Mouse (Mus musculus): ENCODE results near the gene Gpx6. TPM values are rescaled to one million over a fixed set of nuclear protein-coding genes. Genes with fewer than 3 reads are reported as not detected.
A peak's percentile ranks its signal among the peaks of the same experiment; 100 is the strongest.

Gene Gpx6
- total RNA-seq, 2 experiments from 2014 or later, result not detected

DNA sequence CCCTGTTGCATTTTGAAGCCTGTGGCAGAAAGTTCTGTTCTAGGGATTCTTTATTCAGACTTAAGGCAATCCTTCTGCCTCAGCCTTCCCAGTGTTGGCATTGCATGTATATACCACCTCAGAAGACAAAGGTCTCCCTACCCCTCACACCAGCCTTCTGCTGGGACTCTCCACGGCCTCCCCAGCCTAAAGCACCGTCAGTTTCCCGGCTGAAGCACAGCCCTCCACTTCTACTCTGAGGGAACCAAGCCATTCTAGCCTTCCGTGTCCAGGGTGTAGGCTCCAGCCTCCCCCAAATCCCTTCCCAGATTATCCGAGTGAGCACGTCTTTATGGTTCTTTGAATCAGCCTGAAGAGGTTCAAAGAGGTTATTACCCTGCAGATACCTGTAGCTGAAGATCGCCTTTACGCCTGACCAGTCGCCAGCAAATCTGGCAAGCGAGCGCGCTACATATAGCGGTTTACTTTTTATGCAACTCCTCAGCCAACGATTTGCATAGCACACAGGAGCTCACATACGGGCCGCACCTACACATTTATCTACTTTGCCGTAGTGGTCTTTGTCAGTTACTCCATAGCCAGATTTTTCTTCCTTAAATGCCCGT lies 10.1 kb downstream of the Gpx6 start:
- intact Hi-C loops (cut with DNase I), result loop anchor here (10.0 kb wide), 1 partner anchor 137 kb away; no protein-coding TSS in a partner anchor
- no peak for DNase-seq

DNA sequence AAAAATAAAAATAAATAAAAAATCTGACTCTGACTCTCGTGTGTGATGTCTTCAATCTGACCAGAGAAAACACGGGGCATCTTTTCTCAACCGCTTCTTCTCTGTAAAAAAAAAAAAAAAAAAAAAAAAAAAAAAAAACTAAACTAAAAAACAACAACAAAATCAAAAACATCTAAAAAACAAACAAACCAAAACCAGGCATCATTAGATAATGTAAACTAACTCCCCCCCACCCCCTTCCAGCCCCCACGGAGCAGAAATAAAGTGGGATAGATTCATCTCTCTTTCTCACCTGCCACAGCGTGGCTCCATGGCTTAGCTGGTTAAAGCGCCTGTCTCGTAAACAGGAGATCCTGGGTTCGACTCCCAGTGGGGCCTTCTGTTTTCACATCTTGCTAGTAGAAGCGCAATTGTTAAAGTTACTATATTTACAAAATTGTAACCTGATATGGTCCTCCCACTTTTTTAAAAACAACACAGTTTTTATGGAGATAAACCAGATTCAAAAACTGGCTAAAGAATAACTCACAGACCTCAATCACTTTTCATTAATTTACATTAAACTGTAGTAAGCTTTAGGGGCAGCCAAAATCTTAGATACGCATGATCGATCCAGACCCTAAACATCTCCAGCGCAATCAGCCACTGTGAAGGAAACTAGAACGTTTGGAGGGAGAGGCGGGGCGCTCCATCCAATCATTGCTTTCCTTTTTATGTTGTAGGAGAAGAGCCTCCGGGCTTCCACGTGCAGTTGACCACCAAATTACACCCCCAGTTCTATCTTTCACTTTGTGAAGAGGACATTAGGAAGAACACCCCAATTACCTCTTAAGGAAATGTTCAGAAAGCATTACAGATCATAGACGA lies 10.8 kb downstream of the Gpx6 start:
- peak; percentile 25 for DNase-seq
- intact Hi-C loops (cut with DNase I), result loop anchor here (10.0 kb wide), 1 partner anchor 138 kb away; no protein-coding TSS in a partner anchor

DNA sequence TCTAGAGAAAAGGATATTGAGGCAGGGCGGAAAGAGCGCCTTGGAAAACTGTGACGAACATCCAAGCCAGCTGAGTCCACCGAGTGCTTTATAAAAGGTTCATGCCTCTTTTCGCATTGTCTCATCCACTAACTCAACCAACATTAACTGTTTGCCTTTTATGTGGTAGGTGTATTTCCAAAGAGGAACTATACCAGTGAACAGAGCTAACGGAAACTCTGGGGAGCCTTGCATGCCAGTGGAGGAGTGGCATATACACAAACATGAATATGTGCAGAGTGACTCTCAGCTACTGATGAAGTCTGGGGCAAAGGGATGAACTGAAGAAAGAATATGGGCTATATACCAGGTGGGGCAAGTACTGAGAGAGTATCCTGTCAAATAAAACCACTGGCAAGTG lies 11.5 kb downstream of the Gpx6 start:
- intact Hi-C loops (cut with DNase I), result loop anchor here (10.0 kb wide), 1 partner anchor 139 kb away; no protein-coding TSS in a partner anchor
- no peak for DNase-seq

DNA sequence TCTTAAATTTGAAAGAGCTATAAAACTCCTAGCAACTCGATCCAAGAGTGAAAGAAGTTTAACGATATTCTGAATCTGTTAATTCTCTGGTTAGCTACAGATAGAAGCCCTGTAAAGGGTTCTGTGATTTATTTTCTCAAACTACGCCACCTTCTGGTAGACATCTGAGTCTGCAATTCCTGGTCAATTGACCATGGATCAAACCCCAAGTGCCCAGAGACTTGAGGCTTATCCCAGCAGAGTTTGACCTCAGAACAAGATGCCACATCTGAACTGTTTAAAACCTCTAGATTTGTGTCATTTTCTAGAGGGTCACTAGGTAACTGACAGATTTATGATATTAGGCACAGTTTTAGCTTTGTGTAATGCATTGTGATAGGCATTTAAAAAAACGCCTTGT lies 14.3 kb downstream of the Gpx6 start:
- intact Hi-C loops (cut with DNase I), result loop anchor here (5.0 to 10.0 kb wide), 2 partner anchors 49 to 141 kb away; no protein-coding TSS in a partner anchor
- DNase-seq, result no peak

DNA sequence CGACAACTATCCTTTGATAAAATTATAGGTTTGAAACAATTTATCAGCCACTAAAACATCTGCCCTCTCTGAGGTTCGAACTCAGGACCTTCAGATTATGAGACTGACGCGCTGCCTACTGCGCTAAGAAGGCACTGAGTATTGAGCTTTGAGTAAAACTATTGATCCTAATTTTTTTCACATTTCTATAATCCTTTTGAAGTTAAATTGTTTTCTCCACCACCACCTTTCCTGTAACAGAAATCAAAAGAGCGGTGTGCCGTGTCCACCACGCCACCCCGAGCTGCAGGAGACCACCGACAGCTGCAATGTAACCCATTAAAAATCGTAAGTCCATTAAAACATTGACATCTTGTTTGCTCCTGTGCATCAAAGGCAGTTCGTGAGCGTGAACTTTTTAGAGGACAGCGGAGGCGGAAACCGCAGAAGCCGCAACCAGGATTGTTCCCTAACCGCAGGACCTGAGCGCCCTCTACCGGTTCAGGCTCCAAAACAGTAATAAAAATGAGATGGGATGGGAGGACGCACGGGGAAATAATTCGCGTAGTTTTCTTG lies 14.8 kb downstream of the Gpx6 start:
- DNase-seq, result peak; percentile 86
- intact Hi-C loops (cut with DNase I), result loop anchor here (5.0 to 10.0 kb wide), 2 partner anchors 49 to 142 kb away; no protein-coding TSS in a partner anchor

DNA sequence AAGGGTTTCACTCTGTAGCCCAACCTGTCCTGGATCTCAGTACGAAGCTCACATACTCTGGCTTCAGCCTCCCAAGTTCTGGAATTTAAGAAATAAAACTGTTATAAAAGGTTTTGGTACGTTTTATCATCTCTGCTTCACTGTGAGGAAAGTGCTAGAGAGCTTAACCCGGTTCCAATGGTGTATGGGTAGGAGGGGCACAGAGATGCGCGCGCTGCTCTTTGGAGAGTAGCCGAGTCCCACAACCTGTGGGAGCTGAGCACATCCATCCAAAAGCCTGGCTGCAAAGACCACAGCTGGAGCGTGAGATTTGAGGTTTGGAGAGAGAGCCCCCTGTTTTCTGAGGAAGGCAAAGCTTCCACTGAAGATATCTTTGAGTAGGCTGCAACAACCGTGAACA lies 15.5 kb downstream of the Gpx6 start:
- intact Hi-C loops (cut with DNase I), result loop anchor here (5.0 to 10.0 kb wide), 2 partner anchors 50 to 143 kb away; no protein-coding TSS in a partner anchor
- peak; percentile 11 for DNase-seq

DNA sequence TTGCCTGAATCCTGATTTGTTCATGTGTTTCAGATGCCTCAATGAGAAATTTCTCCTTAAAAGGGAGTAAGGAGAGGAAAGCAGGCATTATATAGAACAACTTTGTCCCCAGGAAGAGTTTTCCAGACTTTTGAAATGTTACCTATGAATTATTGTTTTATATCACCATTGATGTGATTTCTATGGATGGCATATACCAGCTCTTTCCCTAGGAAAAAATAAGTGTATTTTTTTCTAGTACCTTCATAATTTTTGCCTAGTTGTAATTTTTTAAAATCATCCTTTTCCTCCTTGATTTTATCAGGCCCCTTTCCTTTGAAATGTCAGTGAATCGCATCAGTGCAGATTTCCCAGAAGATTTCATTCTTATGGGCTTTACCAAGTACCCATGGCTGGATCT lies 34.7 kb downstream of the Gpx6 start, which contains the start of gene Olfr1367:
TSS of gene Olfr1367 (plus strand) at position 301 of the 400 bp plus-strand sequence.
- DNase-seq, result no peak
- intact Hi-C loops (cut with DNase I), result no loop called here

DNA sequence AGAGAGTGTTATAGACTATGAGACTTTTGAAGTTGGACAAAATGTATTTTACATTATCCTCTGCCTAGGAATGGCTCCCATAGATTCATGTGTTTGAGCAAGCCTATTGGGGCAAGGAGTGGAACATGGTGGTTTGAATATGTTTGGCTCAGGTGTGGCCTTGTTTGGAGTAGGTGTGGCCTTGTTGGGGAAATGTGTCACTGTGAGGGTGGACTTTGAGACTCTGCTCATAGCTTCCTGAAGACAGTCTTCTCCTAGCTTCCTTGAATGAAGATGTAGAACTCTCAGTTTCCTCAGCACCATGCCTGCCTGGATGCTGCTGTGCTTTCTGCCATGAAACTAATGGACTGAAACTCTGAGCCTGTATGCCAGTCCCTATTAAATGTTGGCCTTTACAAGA lies 38.7 kb downstream of the Gpx6 start:
- DNase-seq, result no peak
- intact Hi-C loops (cut with DNase I), result no loop called here

DNA sequence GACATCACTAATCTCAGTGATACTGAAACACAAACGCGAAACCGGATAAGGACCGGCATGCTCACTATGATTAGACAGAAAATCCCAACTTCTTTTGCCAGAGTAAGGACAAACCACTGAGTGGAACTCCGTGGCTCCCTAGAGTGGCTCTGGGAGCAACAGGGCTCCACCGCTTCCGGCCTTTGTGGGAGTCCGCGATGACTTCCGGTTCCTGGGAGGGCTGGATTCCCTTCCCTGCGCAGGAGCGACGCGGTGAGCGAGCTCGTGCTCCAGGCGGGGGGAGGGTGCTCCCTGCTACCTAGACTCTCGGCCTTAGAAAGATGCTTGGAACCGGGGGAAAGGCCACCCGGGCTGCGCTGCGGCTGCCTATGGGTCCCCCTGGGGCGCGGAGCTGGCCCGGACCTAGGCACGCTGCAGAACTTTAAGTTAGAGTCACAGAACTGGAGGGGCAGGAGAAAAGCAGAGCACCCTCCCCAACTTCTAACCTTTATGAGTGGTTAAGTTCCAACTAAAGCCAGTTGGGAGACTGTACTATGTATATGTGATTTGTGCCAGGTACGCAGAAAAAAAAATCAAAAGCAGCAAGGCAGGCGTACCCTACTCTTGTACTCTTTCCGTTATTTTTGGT lies 50.8 kb downstream of the Gpx6 start, which contains the start of gene Zscan12:
TSS of gene Zscan12 (plus strand) at position 200 of the 628 bp plus-strand sequence.
- intact Hi-C loops (cut with DNase I), result no loop called here
- DNase-seq, result peak; percentile 89

DNA sequence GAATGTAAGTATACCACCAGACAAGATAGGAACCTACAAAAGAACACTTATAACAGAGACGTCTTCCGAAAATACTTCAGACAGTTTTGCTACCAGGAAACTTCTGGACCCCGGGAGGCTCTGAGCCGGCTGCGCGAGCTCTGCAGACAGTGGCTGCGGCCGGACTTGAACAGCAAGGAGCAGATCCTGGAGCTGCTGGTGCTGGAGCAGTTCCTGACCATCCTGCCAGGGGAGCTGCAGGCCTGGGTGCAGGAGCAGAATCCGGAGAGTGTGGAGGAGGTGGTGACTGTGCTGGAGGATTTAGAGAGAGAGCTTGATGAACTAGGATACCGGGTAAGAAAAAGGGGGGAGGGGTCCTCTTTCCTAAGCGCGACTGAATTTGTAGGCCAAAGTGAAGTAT lies 51.8 kb downstream of the Gpx6 start:
- DNase-seq, result no peak
- intact Hi-C loops (cut with DNase I), result no loop called here

DNA sequence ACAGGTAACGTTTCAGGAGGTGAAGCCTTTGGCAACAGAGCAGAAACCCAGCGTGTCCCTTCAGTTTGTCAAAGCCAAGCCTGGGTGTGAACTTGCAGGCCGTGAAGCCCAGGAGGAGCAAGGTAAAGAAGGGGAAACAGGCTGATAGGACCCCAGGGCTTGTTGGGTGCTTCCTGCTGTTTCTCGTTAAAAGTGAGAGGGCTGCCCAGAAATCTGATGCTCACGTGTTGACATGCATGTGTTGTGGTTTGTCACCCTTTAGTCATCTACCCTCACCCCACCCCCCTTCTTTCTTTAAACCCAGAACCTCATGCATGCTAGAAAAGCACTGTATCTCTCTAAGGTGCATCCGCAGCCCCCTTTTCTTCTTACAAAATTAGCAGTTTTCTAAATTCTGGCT lies 54.7 kb downstream of the Gpx6 start:
- intact Hi-C loops (cut with DNase I), result no loop called here

More for the DNA sequence above, 54.7 kb downstream of the Gpx6 start:
- no peak for DNase-seq

Other genes with a start within 250 kb of the Gpx6 start
- gene Olfr1370, start 237.2 kb upstream of the Gpx6 start, total RNA-seq (2021), result not detected
- gene Olfr1369-ps1, start 200.6 kb upstream of the Gpx6 start, total RNA-seq (2021), result not detected
- gene Olfr263, start 182.5 kb upstream of the Gpx6 start, total RNA-seq (2021), result not detected
- gene Olfr1368, start 166.3 kb upstream of the Gpx6 start, total RNA-seq (2021), result not detected
- 10 to 100 TPM; 57.6 to 65.0 TPM for gene Trim27, start 132.7 kb upstream of the Gpx6 start, total RNA-seq (2021)
- gene Gpx5, start 19.4 kb upstream of the Gpx6 start, total RNA-seq (2021), result not detected
- gene Olfr1367, start 34.8 kb downstream of the Gpx6 start, total RNA-seq (2021), result not detected
- 10 to 100 TPM; 11.0 to 11.3 TPM for gene Zscan12, start 50.7 kb downstream of the Gpx6 start, total RNA-seq (2021)
- gene Zkscan3, start 90.6 kb downstream of the Gpx6 start, total RNA-seq (2021), result 10 to 100 TPM; 49.4 to 56.1 TPM
- 1 to 10 TPM; 1.3 to 2.2 TPM for gene Pgbd1, start 128.9 kb downstream of the Gpx6 start, total RNA-seq (2021)
- 10 to 100 TPM; 27.0 to 28.7 TPM for gene Zscan26, start 141.6 kb downstream of the Gpx6 start, total RNA-seq (2021)
- gene Nkapl, start 156.4 kb downstream of the Gpx6 start, total RNA-seq (2021), result 1 to 10 TPM in 1 of 2 experiments, under 1 TPM in 1; 0.97 to 1.5 TPM
- 1 to 10 TPM; 7.8 to 8.8 TPM for gene Zkscan4, start 166.8 kb downstream of the Gpx6 start, total RNA-seq (2021)
- not detected for gene Gm10065, start 167.3 kb downstream of the Gpx6 start, total RNA-seq (2021)
- gene AK157302, start 183.1 kb downstream of the Gpx6 start, total RNA-seq (2021), result 10 to 100 TPM; 11.3 to 14.5 TPM
- 10 to 100 TPM; 36.2 to 49.5 TPM for gene Gm11273, start 189.3 kb downstream of the Gpx6 start, total RNA-seq (2021)
- 10 to 100 TPM; 13.7 to 13.9 TPM for gene Zkscan8, start 219.0 kb downstream of the Gpx6 start, total RNA-seq (2021)
- gene Olfr1366, start 230.7 kb downstream of the Gpx6 start, total RNA-seq (2021), result not detected
- not detected for gene Olfr1535, start 247.8 kb downstream of the Gpx6 start, total RNA-seq (2021)